Mouse (Mus musculus): Measurements from ENCODE around the gene Nup54. TPM values are rescaled to one million over a fixed set of nuclear protein-coding genes. Genes with fewer than 3 reads are reported as not detected.

Gene Nup54
- polyA plus RNA-seq, 1 experiment = 109 TPM

DNA sequence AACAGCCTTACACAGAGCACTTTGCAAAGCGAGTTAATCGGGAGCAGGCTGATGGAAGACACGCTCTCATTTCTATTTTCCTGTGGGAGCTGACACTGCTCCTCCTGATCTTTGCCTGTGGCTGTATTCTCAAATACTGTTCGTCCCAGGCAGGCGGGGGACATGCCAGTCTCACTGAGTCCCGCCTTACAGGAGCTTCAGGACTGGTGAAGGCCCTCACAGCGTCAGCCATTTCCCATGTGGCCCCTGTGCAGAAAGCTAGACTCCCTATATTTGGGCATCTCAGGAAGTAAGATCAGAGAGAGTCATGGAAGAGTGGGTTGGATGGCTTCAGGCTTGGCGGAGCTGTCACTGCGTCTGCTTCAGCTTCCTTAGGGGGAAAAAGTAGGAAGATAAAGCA lies 32.2 kb downstream of the Nup54 start:
- H3K27me3 ChIP-seq (ENCODE audit: control insufficient read depth, insufficient read depth, low read length, poor library complexity, severe bottlenecking) = no peaks in the 10 kb centered on the region
- H3K4me3 ChIP-seq (ENCODE audit: low read depth, low read length) = no peak overlapping the region
- no peak for TF ChIP-seq CTCF (IDR thresholded peaks at IDR 0.05; ENCODE audit: low read depth, low read length)
- TF ChIP-seq POLR2A (IDR thresholded peaks at IDR 0.05; ENCODE audit: insufficient read depth, low read length) = no peak
- no peak for TF ChIP-seq EP300 (IDR thresholded peaks at IDR 0.05; ENCODE audit: insufficient read depth, low read depth, low read length)
- H3K27ac ChIP-seq (ENCODE audit: insufficient read depth, low read length) = no peak overlapping the region
- H3K9me3 ChIP-seq (replicated peaks; ENCODE audit: control insufficient read depth, insufficient read depth, low read length, poor library complexity, severe bottlenecking) = no peaks in the 10 kb centered on the region
- H3K4me1 ChIP-seq (ENCODE audit: control insufficient read depth, insufficient read depth, low read length) = no peaks in the 10 kb centered on the region
- no peaks in the 10 kb centered on the region for H3K36me3 ChIP-seq (ENCODE audit: control insufficient read depth, insufficient read depth, low read length, poor library complexity, severe bottlenecking)
- no peak overlapping the region for H3K9ac ChIP-seq (ENCODE audit: low read depth, poor library complexity, severe bottlenecking)

GRCm38 (mm10) chr5:92398153-92398552 lies 36.9 kb downstream of the Nup54 start:
- no peaks in the 10 kb centered on the region for H3K36me3 ChIP-seq (ENCODE audit: control insufficient read depth, insufficient read depth, low read length, poor library complexity, severe bottlenecking)
- H3K27ac ChIP-seq (ENCODE audit: insufficient read depth, low read length) = no peak overlapping the region
- no peaks in the 10 kb centered on the region for H3K4me1 ChIP-seq (ENCODE audit: control insufficient read depth, insufficient read depth, low read length)
- H3K27me3 ChIP-seq (ENCODE audit: control insufficient read depth, insufficient read depth, low read length, poor library complexity, severe bottlenecking) = no peaks in the 10 kb centered on the region
- H3K9ac ChIP-seq (ENCODE audit: low read depth, poor library complexity, severe bottlenecking) = no peak overlapping the region
- TF ChIP-seq CTCF (IDR thresholded peaks at IDR 0.05; ENCODE audit: low read depth, low read length) = peak; percentile 83
- TF ChIP-seq POLR2A (IDR thresholded peaks at IDR 0.05; ENCODE audit: insufficient read depth, low read length) = no peak
- TF ChIP-seq EP300 (IDR thresholded peaks at IDR 0.05; ENCODE audit: insufficient read depth, low read depth, low read length) = no peak
- no peaks in the 10 kb centered on the region for H3K9me3 ChIP-seq (replicated peaks; ENCODE audit: control insufficient read depth, insufficient read depth, low read length, poor library complexity, severe bottlenecking)
- no peak overlapping the region for H3K4me3 ChIP-seq (ENCODE audit: low read depth, low read length)

- Histone ChIP-seq H3K9ac (ENCODE audit: low read depth, poor library complexity, severe bottlenecking) (no peak overlapping the region), H3K4me3 (ENCODE audit: low read depth, low read length) (no peak overlapping the region), H3K9me3 (replicated peaks; ENCODE audit: control insufficient read depth, insufficient read depth, low read length, poor library complexity, severe bottlenecking) (no peaks in the 10 kb centered on the region), H3K36me3 (ENCODE audit: control insufficient read depth, insufficient read depth, low read length, poor library complexity, severe bottlenecking) (no peaks in the 10 kb centered on the region), H3K4me1 (ENCODE audit: control insufficient read depth, insufficient read depth, low read length) (no peaks in the 10 kb centered on the region), H3K27me3 (ENCODE audit: control insufficient read depth, insufficient read depth, low read length, poor library complexity, severe bottlenecking) (no peaks in the 10 kb centered on the region), H3K27ac (ENCODE audit: insufficient read depth, low read length) (no peak overlapping the region)
- TF ChIP-seq EP300 (IDR thresholded peaks at IDR 0.05; ENCODE audit: insufficient read depth, low read depth, low read length) = no peak
Observed at GRCm38 (mm10) chr5:92396476-92396875, 38.5 kb downstream of the Nup54 start.

DNA sequence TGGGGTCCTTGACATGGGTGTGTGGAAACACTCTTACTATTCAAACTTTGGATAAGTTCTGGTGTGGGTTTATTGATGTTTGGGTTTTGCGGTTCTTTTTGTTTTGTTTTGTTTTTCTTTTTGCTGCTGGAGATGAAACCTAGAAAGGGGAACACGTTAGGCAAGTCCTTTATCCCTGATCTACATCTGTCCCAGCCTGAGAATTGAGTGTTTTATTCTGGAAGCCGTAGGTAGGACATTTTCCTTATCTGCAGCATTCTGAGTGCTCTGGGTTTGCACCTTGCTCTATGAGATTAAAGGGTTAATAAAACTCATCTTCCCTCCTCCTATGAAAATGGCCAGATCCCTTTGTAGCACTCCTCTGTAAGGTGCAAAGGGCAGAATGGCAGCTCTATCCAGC lies 39.3 kb downstream of the Nup54 start:
- Histone ChIP-seq H3K9me3 (replicated peaks; ENCODE audit: control insufficient read depth, insufficient read depth, low read length, poor library complexity, severe bottlenecking) (no peaks in the 10 kb centered on the region), H3K4me3 (ENCODE audit: low read depth, low read length) (no peak overlapping the region), H3K27ac (ENCODE audit: insufficient read depth, low read length) (no peak overlapping the region), H3K4me1 (ENCODE audit: control insufficient read depth, insufficient read depth, low read length) (no peaks in the 10 kb centered on the region), H3K9ac (ENCODE audit: low read depth, poor library complexity, severe bottlenecking) (no peak overlapping the region), H3K36me3 (ENCODE audit: control insufficient read depth, insufficient read depth, low read length, poor library complexity, severe bottlenecking) (no peaks in the 10 kb centered on the region), H3K27me3 (ENCODE audit: control insufficient read depth, insufficient read depth, low read length, poor library complexity, severe bottlenecking) (no peaks in the 10 kb centered on the region)
- TF ChIP-seq POLR2A (IDR thresholded peaks at IDR 0.05; ENCODE audit: insufficient read depth, low read length) (no peak), EP300 (IDR thresholded peaks at IDR 0.05; ENCODE audit: insufficient read depth, low read depth, low read length) (no peak), CTCF (IDR thresholded peaks at IDR 0.05; ENCODE audit: low read depth, low read length) (no peak)

DNA sequence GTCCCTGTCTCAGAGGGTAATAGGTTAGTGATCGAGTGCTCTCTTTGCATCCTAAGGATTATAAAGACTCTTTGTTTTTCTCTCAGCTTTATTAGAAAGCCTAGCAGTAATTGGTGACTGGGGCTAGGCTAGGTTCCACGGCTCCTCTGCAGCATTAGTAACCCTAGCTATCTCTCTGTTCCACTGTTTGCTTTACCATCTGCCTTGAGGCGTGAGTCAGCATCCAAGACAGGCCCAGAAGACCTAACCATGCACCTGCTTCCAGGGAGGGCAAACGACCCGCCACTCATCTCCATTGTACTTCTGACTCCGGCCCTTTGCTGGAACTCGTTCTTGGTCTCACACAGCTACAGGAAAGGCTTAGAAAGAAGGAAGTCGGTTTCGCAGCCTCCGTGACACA lies 41.2 kb downstream of the Nup54 start:
- no peaks in the 10 kb centered on the region for H3K4me1 ChIP-seq (ENCODE audit: control insufficient read depth, insufficient read depth, low read length)
- H3K4me3 ChIP-seq (ENCODE audit: low read depth, low read length) = no peak overlapping the region
- H3K27me3 ChIP-seq (ENCODE audit: control insufficient read depth, insufficient read depth, low read length, poor library complexity, severe bottlenecking) = no peaks in the 10 kb centered on the region
- H3K9ac ChIP-seq (ENCODE audit: low read depth, poor library complexity, severe bottlenecking) = no peak overlapping the region
- no peaks in the 10 kb centered on the region for H3K36me3 ChIP-seq (ENCODE audit: control insufficient read depth, insufficient read depth, low read length, poor library complexity, severe bottlenecking)
- no peak overlapping the region for H3K27ac ChIP-seq (ENCODE audit: insufficient read depth, low read length)
- no peaks in the 10 kb centered on the region for H3K9me3 ChIP-seq (replicated peaks; ENCODE audit: control insufficient read depth, insufficient read depth, low read length, poor library complexity, severe bottlenecking)
- TF ChIP-seq EP300 (IDR thresholded peaks at IDR 0.05; ENCODE audit: insufficient read depth, low read depth, low read length) (no peak), CTCF (IDR thresholded peaks at IDR 0.05; ENCODE audit: low read depth, low read length) (no peak), POLR2A (IDR thresholded peaks at IDR 0.05; ENCODE audit: insufficient read depth, low read length) (no peak)

DNA sequence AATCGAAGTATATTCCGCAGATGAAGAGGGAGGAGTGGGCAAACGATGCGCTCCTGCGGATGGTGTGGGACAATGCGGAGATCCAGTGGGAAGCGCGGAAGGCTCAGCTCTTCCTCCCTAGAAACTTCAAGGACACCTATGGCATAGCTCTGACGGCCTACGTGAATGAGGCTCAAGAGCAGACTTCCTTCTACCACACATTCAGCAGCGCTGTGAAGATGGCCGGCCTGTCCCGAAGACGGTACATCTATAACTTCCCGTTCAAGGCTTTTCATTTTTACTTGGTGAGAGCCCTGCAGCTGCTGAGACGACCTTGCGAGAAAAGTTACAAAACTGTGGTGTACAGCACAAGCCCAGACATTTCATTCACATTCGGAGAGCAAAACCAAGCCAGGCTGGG lies 42.5 kb downstream of the Nup54 start:
- no peaks in the 10 kb centered on the region for H3K4me1 ChIP-seq (ENCODE audit: control insufficient read depth, insufficient read depth, low read length)
- no peak overlapping the region for H3K27ac ChIP-seq (ENCODE audit: insufficient read depth, low read length)
- no peak for TF ChIP-seq POLR2A (IDR thresholded peaks at IDR 0.05; ENCODE audit: insufficient read depth, low read length)
- TF ChIP-seq CTCF (IDR thresholded peaks at IDR 0.05; ENCODE audit: low read depth, low read length) = no peak
- no peak for TF ChIP-seq EP300 (IDR thresholded peaks at IDR 0.05; ENCODE audit: insufficient read depth, low read depth, low read length)
- no peaks in the 10 kb centered on the region for H3K9me3 ChIP-seq (replicated peaks; ENCODE audit: control insufficient read depth, insufficient read depth, low read length, poor library complexity, severe bottlenecking)
- no peaks in the 10 kb centered on the region for H3K36me3 ChIP-seq (ENCODE audit: control insufficient read depth, insufficient read depth, low read length, poor library complexity, severe bottlenecking)
- no peak overlapping the region for H3K9ac ChIP-seq (ENCODE audit: low read depth, poor library complexity, severe bottlenecking)
- H3K4me3 ChIP-seq (ENCODE audit: low read depth, low read length) = peak overlapping the region; percentile 58
- no peaks in the 10 kb centered on the region for H3K27me3 ChIP-seq (ENCODE audit: control insufficient read depth, insufficient read depth, low read length, poor library complexity, severe bottlenecking)
